Mouse (Mus musculus) heart, embryonic 12.5 days (tissue): ENCODE results near the gene Olfr222. TPM values are rescaled to one million over a fixed set of nuclear protein-coding genes. Genes with fewer than 3 reads are reported as not detected.

ENCODE experiments used
- ATAC-seq: fragments of 200-750 bp; cut with Nextera tagmentation; 2 replicates; pipeline ENCODE4 v1.8.0; 2017; ENCODE audit warnings: moderate TSS enrichment, moderate library complexity; ENCODE audit not compliant: insufficient number of reproducible peaks, low FRiP score
- H3K27ac ChIP-seq: fragments of 300-500 bp; sonication (generic); 2 replicates; pipeline ENCODE4 v1.5.1; 2016; ENCODE audit warnings: mild to moderate bottlenecking, moderate library complexity; ENCODE audit not compliant: poor library complexity, severe bottlenecking
- H3K27me3 ChIP-seq: fragments of 300-500 bp; sonication (generic); replicated peaks from 2 replicates; pipeline ENCODE4 v1.6.1; 2016; ENCODE audit warnings: mild to moderate bottlenecking, moderate library complexity
- H3K36me3 ChIP-seq: fragments of 300-500 bp; sonication (generic); 2 replicates; pipeline ENCODE4 v1.6.1; 2016; ENCODE audit warnings: mild to moderate bottlenecking, moderate library complexity
- H3K4me1 ChIP-seq: fragments of 300-500 bp; sonication (generic); replicated peaks from 2 replicates; pipeline ENCODE4 v1.6.1; 2016; ENCODE audit warnings: mild to moderate bottlenecking
- H3K4me2 ChIP-seq: fragments of 300-500 bp; sonication (generic); 2 replicates; pipeline ENCODE4 v1.6.1; 2016; ENCODE audit warnings: mild to moderate bottlenecking, moderate library complexity
- H3K4me3 ChIP-seq: fragments of 300-500 bp; sonication (generic); 2 replicates; pipeline ENCODE4 v1.5.1; 2016; ENCODE audit warnings: mild to moderate bottlenecking
- H3K9ac ChIP-seq: fragments of 300-500 bp; sonication (generic); 2 replicates; pipeline ENCODE4 v1.6.1; 2016; ENCODE audit warnings: mild to moderate bottlenecking, moderate library complexity
- H3K9me3 ChIP-seq: fragments of 300-500 bp; sonication (generic); replicated peaks from 2 replicates; pipeline ENCODE4 v1.6.1; 2016; ENCODE audit warnings: mild to moderate bottlenecking, moderate library complexity
- WGBS: fragments of 180-500 bp; shearing (Covaris S2); methylation state at CpG from one replicate; pipeline ENCODE4 v1.1.7; 2016; 5-methylcytosine and 5-hydroxymethylcytosine counted together
- polyA plus RNA-seq: library from polyadenylated mRNA; unstranded; fragments of >200 nt; fragmentation: Nextera tagmentation; extraction: Ambion mirVana; gene quantifications from 2 replicates; pipeline ENCODE4 v1.2.1, GENCODE M21; 2016

Gene Olfr222
- polyA plus RNA-seq, 1 experiment from 2014 or later, result not detected

- no peaks in the 10 kb centered on the region for H3K36me3 ChIP-seq
- 83% methylated on average over 8 of the region's 8 CpGs for WGBS
Measured at GRCm38 (mm10) chr11:59589496-59589895, 13.5 kb upstream of the Olfr222 start.

GRCm38 (mm10) chr11:59584539-59584938, 8.5 kb upstream of the Olfr222 start:
- Histone ChIP-seq H3K4me3 (no peak overlapping the region), H3K9me3 (no peaks in the 10 kb centered on the region), H3K4me1 (no peaks in the 10 kb centered on the region), H3K27me3 (no peaks in the 10 kb centered on the region), H3K4me2 (no peak overlapping the region), H3K27ac (no peak overlapping the region), H3K9ac (no peak overlapping the region), H3K36me3 (no peaks in the 10 kb centered on the region)
- ATAC-seq, result no peak
- 27% methylated on average over 6 of the region's 6 CpGs for WGBS

More at GRCm38 (mm10) chr11:59589496-59589895, 13.5 kb upstream of the Olfr222 start:
- Histone ChIP-seq H3K9ac (no peak overlapping the region), H3K4me3 (no peak overlapping the region), H3K4me2 (no peak overlapping the region), H3K27me3 (no peaks in the 10 kb centered on the region), H3K27ac (no peak overlapping the region), H3K9me3 (no peaks in the 10 kb centered on the region), H3K4me1 (no peaks in the 10 kb centered on the region)
- ATAC-seq, result no peak

GRCm38 (mm10) chr11:59575726-59576125, 309 bp downstream of the Olfr222 start:
- Histone ChIP-seq H3K9me3 (no peaks in the 10 kb centered on the region), H3K27ac (no peak overlapping the region), H3K9ac (no peak overlapping the region), H3K27me3 (peaks cover 48% of the 10 kb centered on the region), H3K4me1 (no peaks in the 10 kb centered on the region), H3K4me2 (no peak overlapping the region), H3K4me3 (no peak overlapping the region), H3K36me3 (no peaks in the 10 kb centered on the region)
- no peak for ATAC-seq
- 57% methylated on average over 9 of the region's 9 CpGs for WGBS

GRCm38 (mm10) chr11:59569306-59569705, 6.7 kb downstream of the Olfr222 start:
- WGBS, result 56% methylated on average over 3 of the region's 3 CpGs
- Histone ChIP-seq H3K4me3 (no peak overlapping the region), H3K4me2 (no peak overlapping the region), H3K27ac (no peak overlapping the region), H3K9me3 (no peaks in the 10 kb centered on the region), H3K4me1 (no peaks in the 10 kb centered on the region), H3K36me3 (no peaks in the 10 kb centered on the region), H3K27me3 (peaks cover 48% of the 10 kb centered on the region), H3K9ac (no peak overlapping the region)
- no peak for ATAC-seq

- no peaks in the 10 kb centered on the region for H3K36me3 ChIP-seq
- H3K4me2 ChIP-seq, result no peak overlapping the region
- 72% methylated on average over 9 of the region's 9 CpGs for WGBS
- H3K9me3 ChIP-seq, result no peaks in the 10 kb centered on the region
- H3K27me3 ChIP-seq, result peaks cover 4% of the 10 kb centered on the region; the same call in 1 of the 2 replicates
- H3K9ac ChIP-seq, result no peak overlapping the region
- no peak overlapping the region for H3K27ac ChIP-seq
- no peak overlapping the region for H3K4me3 ChIP-seq
- ATAC-seq, result no peak
- H3K4me1 ChIP-seq, result no peaks in the 10 kb centered on the region
Measured at GRCm38 (mm10) chr11:59562837-59563236, 13.2 kb downstream of the Olfr222 start.

GRCm38 (mm10) chr11:59562336-59562735, 13.7 kb downstream of the Olfr222 start:
- H3K9ac ChIP-seq, result no peak overlapping the region
- H3K27me3 ChIP-seq, result no peaks in the 10 kb centered on the region; the same call in 1 of the 2 replicates
- 81% methylated on average over 4 of the region's 4 CpGs for WGBS
- no peak overlapping the region for H3K27ac ChIP-seq
- ATAC-seq, result no peak
- no peak overlapping the region for H3K4me2 ChIP-seq
- no peak overlapping the region for H3K4me3 ChIP-seq
- no peaks in the 10 kb centered on the region for H3K9me3 ChIP-seq
- H3K4me1 ChIP-seq, result no peaks in the 10 kb centered on the region
- no peaks in the 10 kb centered on the region for H3K36me3 ChIP-seq

- no peaks in the 10 kb centered on the region for H3K9me3 ChIP-seq
- 65% methylated on average over 3 of the region's 3 CpGs for WGBS
- H3K27ac ChIP-seq, result no peak overlapping the region
- H3K36me3 ChIP-seq, result no peaks in the 10 kb centered on the region
- no peak overlapping the region for H3K4me2 ChIP-seq
- H3K4me3 ChIP-seq, result no peak overlapping the region
- H3K4me1 ChIP-seq, result no peaks in the 10 kb centered on the region
- no peak for ATAC-seq
- H3K27me3 ChIP-seq, result no peaks in the 10 kb centered on the region
- H3K9ac ChIP-seq, result no peak overlapping the region
Measured at GRCm38 (mm10) chr11:59560906-59561305, 15.1 kb downstream of the Olfr222 start.

- Histone ChIP-seq H3K27ac (no peak overlapping the region), H3K27me3 (0 out of 2 replicates have a peak, but pooled peaks cover 12% of the 10 kb centered on the region), H3K9ac (no peak overlapping the region), H3K4me3 (no peak overlapping the region), H3K9me3 (no peaks in the 10 kb centered on the region), H3K36me3 (no peaks in the 10 kb centered on the region), H3K4me1 (no peaks in the 10 kb centered on the region), H3K4me2 (no peak overlapping the region)
- 76% methylated on average over 8 of the region's 8 CpGs for WGBS
- ATAC-seq, result no peak
Measured at GRCm38 (mm10) chr11:59554535-59554934, 21.5 kb downstream of the Olfr222 start.

GRCm38 (mm10) chr11:59554127-59554526, 21.9 kb downstream of the Olfr222 start:
- H3K4me2 ChIP-seq, result no peak overlapping the region
- 91% methylated on average over 11 of the region's 11 CpGs for WGBS

GRCm38 (mm10) chr11:59544005-59544404, 32.0 kb downstream of the Olfr222 start:
- no peak for ATAC-seq
- H3K9me3 ChIP-seq, result no peaks in the 10 kb centered on the region
- no peak overlapping the region for H3K4me3 ChIP-seq
- no peak overlapping the region for H3K9ac ChIP-seq
- H3K27me3 ChIP-seq, result 0 out of 2 replicates have a peak, but pooled peaks cover 4% of the 10 kb centered on the region
- WGBS, result 75% methylated on average over 9 of the region's 9 CpGs
- no peaks in the 10 kb centered on the region for H3K36me3 ChIP-seq
- H3K4me1 ChIP-seq, result no peaks in the 10 kb centered on the region
- H3K4me2 ChIP-seq, result no peak overlapping the region
- H3K27ac ChIP-seq, result no peak overlapping the region

More at GRCm38 (mm10) chr11:59554127-59554526, 21.9 kb downstream of the Olfr222 start:
- Histone ChIP-seq H3K9ac (no peak overlapping the region), H3K4me3 (no peak overlapping the region), H3K27me3 (0 out of 2 replicates have a peak, but pooled peaks cover 12% of the 10 kb centered on the region), H3K36me3 (no peaks in the 10 kb centered on the region), H3K4me1 (no peaks in the 10 kb centered on the region), H3K9me3 (no peaks in the 10 kb centered on the region), H3K27ac (no peak overlapping the region)
- no peak for ATAC-seq

GRCm38 (mm10) chr11:59543376-59543775, 32.7 kb downstream of the Olfr222 start:
- Histone ChIP-seq H3K9me3 (no peaks in the 10 kb centered on the region), H3K4me3 (no peak overlapping the region), H3K4me1 (0 out of 2 replicates have a peak, but pooled peaks cover 2% of the 10 kb centered on the region), H3K36me3 (no peaks in the 10 kb centered on the region), H3K9ac (no peak overlapping the region), H3K27ac (no peak overlapping the region), H3K27me3 (0 out of 2 replicates have a peak, but pooled peaks cover 4% of the 10 kb centered on the region), H3K4me2 (no peak overlapping the region)
- ATAC-seq, result no peak
- 83% methylated on average over 3 of the region's 3 CpGs for WGBS

GRCm38 (mm10) chr11:59542442-59542841, 33.6 kb downstream of the Olfr222 start:
- no peak overlapping the region for H3K27ac ChIP-seq
- H3K9ac ChIP-seq, result no peak overlapping the region
- no peaks in the 10 kb centered on the region for H3K9me3 ChIP-seq
- H3K4me1 ChIP-seq, result 0 out of 2 replicates have a peak, but pooled peaks cover 6% of the 10 kb centered on the region
- no peaks in the 10 kb centered on the region for H3K36me3 ChIP-seq
- no peaks in the 10 kb centered on the region for H3K27me3 ChIP-seq
- H3K4me2 ChIP-seq, result no peak overlapping the region
- no peak for ATAC-seq
- H3K4me3 ChIP-seq, result no peak overlapping the region
- WGBS, result 67% methylated on average over 6 of the region's 6 CpGs
